Mouse (Mus musculus): ENCODE measurements around the gene Shb.

- TF ChIP-seq CTCF (IDR thresholded peaks at IDR 0.05; ENCODE audit: low read depth) (no peak), EP300 (IDR thresholded peaks at IDR 0.05; ENCODE audit: low read depth) (no peak)
These were observed 39.2 kb downstream of the Shb start for GRCm38 (mm10) chr4:45493118-45493517.

Data from liver, postnatal 0 days (tissue).